Mouse (Mus musculus) small intestine, adult 2 months (tissue): ENCODE measurements around the gene Bcl7c. TPM values are rescaled to one million over a fixed set of nuclear protein-coding genes. Genes with fewer than 3 reads are reported as not detected.

Experiments
- H3K27ac ChIP-seq: fragments of 200-500 bp; 2 replicates; pipeline ENCODE4 v1.5.1; 2012; ENCODE audit warnings: low read depth, low read length, control low read depth, inconsistent platforms; ENCODE audit not compliant: insufficient read depth
- H3K27me3 ChIP-seq: fragments of 200-500 bp; 2 replicates; pipeline ENCODE4 v1.6.1; 2012; ENCODE audit warnings: mild to moderate bottlenecking, moderate library complexity, low read length, inconsistent platforms; ENCODE audit not compliant: control insufficient read depth, insufficient read depth
- H3K36me3 ChIP-seq: fragments of 200-500 bp; 2 replicates; pipeline ENCODE4 v1.6.1; 2012; ENCODE audit warnings: mild to moderate bottlenecking, low read length, control low read depth, inconsistent platforms; ENCODE audit not compliant: control insufficient read depth, insufficient read depth
- H3K4me1 ChIP-seq: fragments of 200-500 bp; 2 replicates; pipeline ENCODE4 v1.6.1; 2012; ENCODE audit warnings: low read length, inconsistent platforms, mixed read lengths; ENCODE audit not compliant: control insufficient read depth, insufficient read depth, insufficient read length
- H3K4me3 ChIP-seq: fragments of 200-500 bp; 2 replicates; pipeline ENCODE4 v1.5.1; 2012; ENCODE audit warnings: low read depth, mild to moderate bottlenecking, control low read depth, inconsistent platforms, low read length, moderate library complexity
- CTCF ChIP-seq: fragments of 200-500 bp; IDR thresholded peaks from 2 replicates; pipeline ENCODE4 v1.5.1; 2012; ENCODE audit warnings: low read depth, mild to moderate bottlenecking, control low read depth, inconsistent platforms, low read length, moderate library complexity, mixed read lengths; ENCODE audit not compliant: insufficient replicate concordance, insufficient read length; ENCODE audit errors: extremely low read depth
- POLR2A ChIP-seq: fragments of 200-500 bp; IDR thresholded peaks from 2 replicates; pipeline ENCODE4 v1.6.1; 2012; ENCODE audit warnings: low read depth, mild to moderate bottlenecking, control low read depth, inconsistent platforms, low read length, moderate library complexity
- WGBS: fragments of 180-500 bp; shearing (Covaris S2); methylation state at CpG from one replicate; pipeline ENCODE4 v1.1.7; 2018; 5-methylcytosine and 5-hydroxymethylcytosine counted together
- polyA plus RNA-seq: library from polyadenylated mRNA; depleted of rRNA; stranded (reverse); fragments of >200 nt; gene quantifications from 2 replicates; pipeline ENCODE4 v1.2.3, GENCODE M21; 2012; rRNA removed

The Bcl7c gene
- 11.1 and 24.6 TPM in 2 replicates for polyA plus RNA-seq

DNA sequence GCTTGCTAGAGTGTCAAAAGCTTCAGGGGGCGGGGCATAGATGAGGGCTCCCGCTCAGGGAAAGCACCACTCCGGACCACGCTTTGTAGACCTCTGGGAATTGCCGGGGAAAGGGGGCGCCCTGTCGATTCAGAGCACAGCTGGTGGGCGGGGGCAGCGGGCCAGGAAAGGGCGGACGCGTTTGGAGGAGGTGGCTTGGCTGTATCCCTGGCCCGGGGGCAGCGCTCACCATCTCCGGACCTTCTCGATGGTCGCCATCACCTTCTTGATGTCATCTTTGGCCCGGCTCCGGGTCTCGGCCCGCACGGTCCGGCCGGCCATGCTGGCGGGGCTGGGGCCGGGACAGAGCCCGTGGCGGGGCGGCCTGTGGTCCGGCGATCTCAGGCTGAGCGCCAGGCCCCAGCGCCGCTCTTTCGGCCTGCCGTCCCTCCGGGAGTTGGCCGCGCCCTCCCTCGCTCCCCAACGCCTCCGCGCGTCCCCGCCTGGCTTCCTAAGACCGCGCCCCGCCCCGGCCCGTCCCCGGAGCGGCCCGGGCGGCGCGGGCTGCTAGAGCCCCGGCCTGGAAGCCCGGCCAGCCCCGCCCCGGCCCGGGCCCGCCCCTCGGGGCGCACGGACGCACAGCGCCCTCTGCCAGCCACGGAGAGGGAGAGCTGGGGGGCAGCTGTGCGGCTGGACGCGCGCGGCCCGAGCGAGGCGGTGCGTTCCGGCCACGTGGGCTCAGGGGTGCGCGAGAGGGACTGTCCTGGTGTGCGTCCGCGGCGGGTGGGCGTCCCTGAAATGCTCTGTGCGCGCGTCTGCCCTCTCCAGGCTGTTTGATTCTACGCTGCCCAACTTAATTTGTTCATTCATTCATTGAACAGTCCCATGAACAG, at the start of gene Bcl7c:
Bcl7c (minus strand) TSS at position 727 of the 872 bp plus-strand sequence.
- TF ChIP-seq CTCF (peak; percentile 56; the same call in 1 of the 2 replicates), POLR2A (0 out of 2 replicates have a peak, but pooled peaks have one; percentile 40)
- 2% methylated on average over 85 of the region's 90 CpGs for WGBS

DNA sequence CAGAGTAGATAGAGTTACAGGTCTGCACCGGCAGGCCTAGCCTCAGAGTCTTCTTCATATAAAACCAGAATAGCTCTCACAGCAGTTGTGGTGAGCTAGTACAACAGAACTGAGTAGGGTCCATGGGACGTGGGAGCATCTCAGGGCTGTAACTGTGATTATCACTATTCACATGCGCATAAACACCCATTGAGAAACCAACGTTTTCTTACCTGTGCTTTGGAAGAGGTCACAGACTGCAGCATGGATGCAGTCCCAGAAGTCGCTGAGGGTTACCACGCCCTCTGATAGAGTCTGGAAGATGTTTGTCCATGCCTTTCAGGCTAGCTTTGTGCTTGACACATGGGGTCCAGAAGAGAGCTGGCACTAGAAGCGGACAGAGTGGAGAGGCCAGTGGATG, 45.0 kb upstream of the Bcl7c start:
- peaks cover 55% of the 10 kb centered on the region for H3K36me3 ChIP-seq

More for the DNA sequence above, at the start of gene Bcl7c:
- Histone ChIP-seq H3K4me1 (peaks cover 25% of the 10 kb centered on the region), H3K27me3 (no peaks in the 10 kb centered on the region), H3K27ac (peak within 1 kb of the TSS; percentile 73), H3K4me3 (peak within 1 kb of the TSS; percentile 96), H3K36me3 (peaks cover 6% of the 10 kb centered on the region; the same call in 1 of the 2 replicates)

DNA sequence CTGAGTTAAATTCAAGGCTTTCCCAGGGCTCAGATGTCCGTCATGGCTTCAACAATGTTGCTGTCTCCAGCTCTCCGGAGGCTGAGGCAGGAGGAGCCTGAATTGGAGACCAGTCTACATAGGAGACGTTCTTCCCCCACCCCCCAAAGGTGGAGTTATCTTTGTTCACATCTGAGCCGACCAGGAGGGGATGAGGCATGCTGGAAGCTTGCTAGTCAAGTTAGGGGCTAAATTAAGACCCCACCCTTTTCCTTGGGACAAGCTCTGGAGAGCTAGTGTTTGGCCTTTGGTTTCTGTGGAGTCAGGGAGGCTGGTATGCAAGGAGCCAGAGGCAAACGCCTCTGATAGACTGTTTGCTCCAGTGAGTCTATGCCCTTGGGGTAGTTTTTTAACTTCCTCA, 44.4 kb upstream of the Bcl7c start:
- Histone ChIP-seq H3K4me1 (no peaks in the 10 kb centered on the region), H3K36me3 (peaks cover 55% of the 10 kb centered on the region), H3K27me3 (no peaks in the 10 kb centered on the region), H3K27ac (no peak overlapping the region), H3K4me3 (no peak overlapping the region)
- no peak for TF ChIP-seq POLR2A
- TF ChIP-seq CTCF = no peak
- WGBS = 59% methylated on average over 5 of the region's 5 CpGs

More for the DNA sequence above, 45.0 kb upstream of the Bcl7c start:
- H3K4me1 ChIP-seq = no peaks in the 10 kb centered on the region
- TF ChIP-seq POLR2A = no peak
- TF ChIP-seq CTCF = no peak
- H3K4me3 ChIP-seq = no peak overlapping the region
- no peaks in the 10 kb centered on the region for H3K27me3 ChIP-seq
- 75% methylated on average over 7 of the region's 7 CpGs for WGBS
- H3K27ac ChIP-seq = no peak overlapping the region

DNA sequence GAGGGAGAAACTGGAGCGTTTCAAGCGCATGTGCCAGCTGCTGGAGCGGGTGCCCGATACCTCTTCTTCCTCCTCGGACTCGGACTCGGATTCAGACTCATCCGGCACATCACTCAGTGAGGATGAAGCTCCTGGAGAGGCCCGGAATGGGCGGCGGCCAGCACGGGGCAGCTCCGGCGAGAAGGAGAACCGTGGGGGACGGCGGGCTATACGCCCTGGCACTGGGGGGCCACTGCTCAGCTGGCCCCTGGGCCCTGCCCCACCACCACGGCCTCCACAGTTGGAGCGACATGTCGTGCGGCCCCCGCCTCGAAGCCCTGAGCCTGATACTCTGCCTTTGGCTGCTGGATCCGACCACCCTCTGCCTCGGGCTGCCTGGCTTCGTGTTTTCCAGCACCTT, 43.3 kb upstream of the Bcl7c start:
- no peak overlapping the region for H3K27ac ChIP-seq
- WGBS = 95% methylated on average over 27 of the region's 27 CpGs
- H3K4me3 ChIP-seq = no peak overlapping the region
- H3K27me3 ChIP-seq = no peaks in the 10 kb centered on the region
- peaks cover 52% of the 10 kb centered on the region for H3K36me3 ChIP-seq
- H3K4me1 ChIP-seq = 0 out of 2 replicates have a peak, but pooled peaks cover under 1% of the 10 kb centered on the region
- TF ChIP-seq CTCF (no peak), POLR2A (no peak)

DNA sequence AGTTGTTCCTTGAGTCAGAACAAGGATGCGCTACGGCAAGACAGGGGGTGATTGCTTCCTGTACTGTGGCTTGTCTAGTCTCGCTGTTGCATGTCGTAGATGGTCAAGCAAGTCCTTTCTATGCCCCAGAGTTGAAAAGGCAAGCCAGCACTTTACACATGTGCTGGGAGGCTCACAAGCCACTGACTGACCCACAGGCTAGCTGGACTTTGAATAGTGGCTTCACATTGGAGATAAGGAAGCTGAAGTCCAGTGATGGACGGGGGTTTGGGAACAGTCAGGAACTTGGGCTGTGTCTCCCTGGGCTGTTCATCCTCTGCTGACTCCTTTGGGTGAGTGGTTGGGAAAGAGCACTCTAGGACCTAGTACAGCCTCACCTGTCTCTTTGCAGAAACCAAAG, 42.9 kb upstream of the Bcl7c start:
- 87% methylated on average over 5 of the region's 5 CpGs for WGBS
- Histone ChIP-seq H3K27ac (no peak overlapping the region), H3K36me3 (peaks cover 51% of the 10 kb centered on the region), H3K4me1 (peaks cover 4% of the 10 kb centered on the region; the same call in 1 of the 2 replicates), H3K27me3 (no peaks in the 10 kb centered on the region), H3K4me3 (no peak overlapping the region)
- TF ChIP-seq CTCF (no peak), POLR2A (no peak)

DNA sequence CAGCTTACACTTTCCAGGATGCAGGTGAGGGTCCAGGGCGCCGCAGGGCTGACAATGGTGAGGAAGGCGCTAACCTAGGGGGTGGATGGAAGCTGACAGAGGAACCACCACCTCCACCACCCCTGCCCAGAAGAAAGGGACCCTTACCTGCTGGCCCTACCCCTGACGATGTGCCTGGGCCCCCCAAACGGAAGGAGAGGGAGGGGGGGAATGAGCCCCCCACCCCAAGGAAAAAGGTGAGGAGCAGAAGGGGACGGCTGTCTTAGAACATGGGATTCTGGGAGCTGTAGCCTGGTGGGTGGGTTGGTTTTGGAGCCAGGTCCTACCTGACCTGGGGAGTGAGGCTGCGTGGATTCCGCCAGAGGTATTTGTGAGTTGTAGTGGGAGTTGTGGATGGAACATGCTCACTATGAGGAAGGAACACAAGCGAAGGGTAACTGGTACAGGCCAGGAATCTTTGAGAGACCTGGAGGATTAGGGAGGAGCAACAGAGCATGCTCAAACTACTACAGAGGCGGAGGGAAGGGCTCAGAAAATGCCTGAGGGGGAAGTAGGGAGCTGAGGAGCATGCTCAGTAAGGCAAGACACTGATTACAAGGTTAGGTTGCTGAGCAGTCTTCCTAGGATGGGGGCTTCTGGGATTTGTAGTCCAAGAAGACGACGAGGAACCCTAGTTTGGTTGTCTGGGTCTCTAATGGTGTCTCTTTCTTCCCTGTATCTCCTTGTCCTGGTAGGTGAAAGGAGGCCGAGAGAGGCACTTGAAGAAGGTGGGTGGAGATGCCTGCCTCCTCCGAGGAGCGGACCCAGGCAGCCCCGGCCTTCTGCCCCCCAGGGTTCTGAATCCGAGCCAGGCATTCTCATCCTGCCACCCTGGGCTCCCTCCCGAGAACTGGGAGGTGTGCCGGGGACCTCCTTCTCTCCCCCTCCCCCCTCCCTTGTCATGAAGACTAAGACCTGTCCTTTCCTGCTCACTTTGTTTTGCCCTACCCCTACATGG, 41.7 kb upstream of the Bcl7c start:
- Histone ChIP-seq H3K27ac (no peak overlapping the region), H3K4me3 (no peak overlapping the region), H3K36me3 (peaks cover 50% of the 10 kb centered on the region), H3K27me3 (no peaks in the 10 kb centered on the region), H3K4me1 (peaks cover 4% of the 10 kb centered on the region; the same call in 1 of the 2 replicates)
- no peak for TF ChIP-seq POLR2A
- TF ChIP-seq CTCF = no peak
- 87% methylated on average over 19 of the region's 19 CpGs for WGBS
